Mouse (Mus musculus): ENCODE results near the gene Cgref1. TPM values are rescaled to one million over a fixed set of nuclear protein-coding genes. Genes with fewer than 3 reads are reported as not detected.

The Cgref1 gene
- polyA plus RNA-seq, 1 experiment from 2014 or later, result 4.9 TPM

- Histone ChIP-seq H3K4me1 (peaks cover 23% of the 10 kb centered on the region), H3K36me3 (peaks cover 31% of the 10 kb centered on the region), H3K27ac (replicated peaks) (peak within 1 kb of the TSS; percentile 90), H3K27me3 (ENCODE audit: low read depth, poor library complexity, severe bottlenecking) (peaks cover 23% of the 10 kb centered on the region), H3K4me3 (peak within 1 kb of the TSS; percentile 91), H3K9me3 (replicated peaks) (no peaks in the 10 kb centered on the region)
- under 1% methylated on average over 56 of the region's 56 CpGs for WGBS
- DNase-seq (ENCODE audit: low spot score), result peak; percentile 99
Measured at GRCm38 (mm10) chr5:30959966-30960501, 14.6 kb upstream of the Cgref1 start, which contains the start of gene Preb. Gene Preb (minus strand): TSS chr5:30960361.

DNA sequence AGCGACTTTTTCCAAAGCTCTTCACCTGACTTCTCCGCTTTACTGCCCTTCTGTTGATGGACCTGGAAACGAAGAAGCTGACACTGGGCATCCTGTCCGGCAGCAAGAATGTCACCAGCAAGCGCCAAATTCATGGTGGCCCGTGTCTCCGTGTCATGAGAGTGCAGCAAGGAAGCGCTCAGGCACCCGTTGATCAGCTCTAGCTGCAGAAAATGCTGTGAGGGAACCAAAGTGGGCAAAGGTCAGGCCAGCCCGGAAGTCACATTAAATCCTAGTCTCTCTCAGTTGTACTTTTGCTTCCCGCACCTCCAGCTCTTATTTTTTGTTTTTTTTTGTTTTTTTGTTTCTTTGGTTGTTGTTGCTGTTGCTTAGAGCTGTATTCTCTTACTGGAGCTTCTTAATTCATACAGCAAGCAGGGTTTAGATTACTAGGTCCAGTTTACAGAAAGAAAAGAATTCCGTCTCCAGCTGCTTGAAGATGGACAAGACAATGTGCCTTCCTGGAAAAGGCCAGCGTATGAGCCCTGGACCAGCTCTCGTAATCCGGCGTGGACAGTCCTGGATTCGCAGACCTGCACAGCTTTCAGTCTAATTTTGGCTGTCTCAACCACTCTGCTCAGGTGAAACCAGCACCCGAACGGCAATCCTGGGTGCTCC, 13.9 kb upstream of the Cgref1 start:
- H3K27ac ChIP-seq (replicated peaks), result peak overlapping the region; percentile 90
- 44% methylated on average over 19 of the region's 19 CpGs for WGBS
- peaks cover 23% of the 10 kb centered on the region for H3K4me1 ChIP-seq
- no peaks in the 10 kb centered on the region for H3K9me3 ChIP-seq (replicated peaks)
- H3K36me3 ChIP-seq, result peaks cover 38% of the 10 kb centered on the region
- H3K4me3 ChIP-seq, result peak overlapping the region; percentile 91
- no peak for DNase-seq (ENCODE audit: low spot score)
- peaks cover 22% of the 10 kb centered on the region for H3K27me3 ChIP-seq (ENCODE audit: low read depth, poor library complexity, severe bottlenecking)

DNA sequence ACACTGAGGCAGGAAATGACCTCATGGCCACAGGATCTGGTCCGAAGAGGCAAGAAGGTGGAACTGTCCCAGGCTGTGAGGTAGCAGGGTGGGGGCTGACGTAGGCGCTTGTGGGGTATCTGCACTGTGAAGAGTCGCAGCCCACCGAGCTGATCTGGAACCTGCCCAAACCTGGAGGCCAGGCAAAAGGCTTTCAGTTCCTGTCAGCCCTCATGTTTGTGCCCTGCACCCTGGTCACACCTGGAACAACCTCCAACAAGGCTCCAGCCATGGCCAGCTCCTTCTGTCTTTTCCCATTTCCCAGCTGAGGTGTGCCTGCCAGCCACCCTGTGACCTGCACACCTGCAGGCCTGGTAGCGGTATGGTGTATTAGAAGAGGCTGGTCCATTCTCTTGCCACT, 12.5 kb upstream of the Cgref1 start:
- H3K36me3 ChIP-seq, result peaks cover 52% of the 10 kb centered on the region
- 94% methylated on average over 6 of the region's 6 CpGs for WGBS

DNA sequence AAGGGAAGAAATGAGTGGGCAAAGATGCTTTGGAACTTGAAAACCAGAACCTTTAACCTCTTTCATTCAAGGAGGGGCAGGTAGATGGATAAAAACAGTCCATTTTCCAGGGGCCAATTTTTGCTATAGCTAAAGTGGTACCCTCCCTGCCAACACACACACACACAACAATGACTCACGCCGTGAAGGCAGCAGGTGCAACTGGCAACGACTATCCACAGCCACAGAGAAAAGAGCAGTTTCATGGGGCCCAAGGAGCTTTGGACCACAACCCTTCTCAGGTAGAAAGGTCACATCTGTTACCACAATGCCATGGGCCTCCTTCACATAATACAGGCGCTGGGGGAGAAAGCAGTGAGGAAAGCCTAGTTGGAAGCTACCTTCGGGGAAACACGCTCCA, 10.4 kb upstream of the Cgref1 start:
- peaks cover 66% of the 10 kb centered on the region for H3K36me3 ChIP-seq
- DNase-seq (ENCODE audit: low spot score), result no peak
- WGBS, result 95% methylated on average over 6 of the region's 6 CpGs
- no peak overlapping the region for H3K27ac ChIP-seq (replicated peaks)
- no peaks in the 10 kb centered on the region for H3K27me3 ChIP-seq (ENCODE audit: low read depth, poor library complexity, severe bottlenecking)
- peaks cover 26% of the 10 kb centered on the region for H3K4me1 ChIP-seq
- H3K9me3 ChIP-seq (replicated peaks), result no peaks in the 10 kb centered on the region
- no peak overlapping the region for H3K4me3 ChIP-seq

More for the DNA sequence above, 12.5 kb upstream of the Cgref1 start:
- Histone ChIP-seq H3K4me3 (peak overlapping the region; percentile 91; the same call in 1 of the 2 replicates), H3K9me3 (replicated peaks) (no peaks in the 10 kb centered on the region), H3K4me1 (peaks cover 23% of the 10 kb centered on the region), H3K27me3 (ENCODE audit: low read depth, poor library complexity, severe bottlenecking) (peaks cover 14% of the 10 kb centered on the region), H3K27ac (replicated peaks) (no peak overlapping the region)
- DNase-seq (ENCODE audit: low spot score), result no peak

- WGBS, result 96% methylated on average over 9 of the region's 9 CpGs
- no peaks in the 10 kb centered on the region for H3K9me3 ChIP-seq (replicated peaks)
- peaks cover 66% of the 10 kb centered on the region for H3K36me3 ChIP-seq
- H3K27ac ChIP-seq (replicated peaks), result no peak overlapping the region
- DNase-seq (ENCODE audit: low spot score), result no peak
- no peaks in the 10 kb centered on the region for H3K27me3 ChIP-seq (ENCODE audit: low read depth, poor library complexity, severe bottlenecking)
- peaks cover 37% of the 10 kb centered on the region for H3K4me1 ChIP-seq
- H3K4me3 ChIP-seq, result no peak overlapping the region
Measured at GRCm38 (mm10) chr5:30954556-30954955, 9.2 kb upstream of the Cgref1 start.

GRCm38 (mm10) chr5:30954065-30954464, 8.7 kb upstream of the Cgref1 start:
- no peak for DNase-seq (ENCODE audit: low spot score)
- Histone ChIP-seq H3K27ac (replicated peaks) (no peak overlapping the region), H3K4me1 (peaks cover 37% of the 10 kb centered on the region), H3K9me3 (replicated peaks) (no peaks in the 10 kb centered on the region), H3K27me3 (ENCODE audit: low read depth, poor library complexity, severe bottlenecking) (peaks cover 1% of the 10 kb centered on the region), H3K4me3 (no peak overlapping the region; the same call in 1 of the 2 replicates), H3K36me3 (peaks cover 66% of the 10 kb centered on the region)
- 96% methylated on average over 6 of the region's 6 CpGs for WGBS

GRCm38 (mm10) chr5:30952551-30952950, 7.2 kb upstream of the Cgref1 start:
- Histone ChIP-seq H3K36me3 (peaks cover 52% of the 10 kb centered on the region), H3K27ac (replicated peaks) (no peak overlapping the region), H3K4me3 (no peak overlapping the region), H3K4me1 (peaks cover 26% of the 10 kb centered on the region), H3K9me3 (replicated peaks) (no peaks in the 10 kb centered on the region), H3K27me3 (ENCODE audit: low read depth, poor library complexity, severe bottlenecking) (peaks cover 16% of the 10 kb centered on the region)
- WGBS, result 86% methylated on average over 5 of the region's 5 CpGs
- no peak for DNase-seq (ENCODE audit: low spot score)

GRCm38 (mm10) chr5:30951706-30952105, 6.3 kb upstream of the Cgref1 start:
- H3K9me3 ChIP-seq (replicated peaks), result no peaks in the 10 kb centered on the region
- peaks cover 24% of the 10 kb centered on the region for H3K27me3 ChIP-seq (ENCODE audit: low read depth, poor library complexity, severe bottlenecking)
- WGBS, result 89% methylated on average over 6 of the region's 6 CpGs
- no peak for DNase-seq (ENCODE audit: low spot score)
- H3K27ac ChIP-seq (replicated peaks), result no peak overlapping the region
- H3K36me3 ChIP-seq, result peaks cover 47% of the 10 kb centered on the region
- H3K4me1 ChIP-seq, result peaks cover 23% of the 10 kb centered on the region
- no peak overlapping the region for H3K4me3 ChIP-seq

- Histone ChIP-seq H3K36me3 (peaks cover 44% of the 10 kb centered on the region), H3K27ac (replicated peaks) (no peak overlapping the region), H3K4me1 (peaks cover 23% of the 10 kb centered on the region), H3K9me3 (replicated peaks) (no peaks in the 10 kb centered on the region), H3K4me3 (0 out of 2 replicates have a peak overlapping the region, but pooled peaks have one; percentile 59), H3K27me3 (ENCODE audit: low read depth, poor library complexity, severe bottlenecking) (peaks cover 31% of the 10 kb centered on the region)
- WGBS, result 94% methylated on average over 2 of the region's 2 CpGs
- DNase-seq (ENCODE audit: low spot score), result no peak
Measured at GRCm38 (mm10) chr5:30950922-30951321, 5.5 kb upstream of the Cgref1 start.

DNA sequence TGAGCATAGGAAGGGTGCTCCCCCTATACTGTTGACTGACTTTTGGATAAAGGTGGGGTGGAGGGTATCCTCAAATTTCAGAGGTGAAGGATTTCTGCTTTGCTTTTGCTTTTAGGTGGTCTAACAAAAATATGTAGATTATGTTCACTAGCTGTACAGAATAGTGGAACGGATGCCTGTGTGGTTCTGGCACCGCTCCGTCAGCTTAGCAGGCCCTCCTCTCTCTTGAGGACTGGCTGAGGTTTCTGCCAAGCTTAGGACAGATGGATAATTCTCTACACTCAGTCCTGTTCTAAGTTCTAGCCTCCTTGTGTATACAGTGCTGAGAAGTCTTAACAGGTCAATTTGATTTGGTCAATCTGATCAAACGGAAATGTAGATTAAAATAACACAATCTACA, 5.1 kb upstream of the Cgref1 start:
- 72% methylated on average over 4 of the region's 4 CpGs for WGBS
- peaks cover 25% of the 10 kb centered on the region for H3K4me1 ChIP-seq
- H3K9me3 ChIP-seq (replicated peaks), result no peaks in the 10 kb centered on the region
- H3K36me3 ChIP-seq, result peaks cover 40% of the 10 kb centered on the region
- H3K27me3 ChIP-seq (ENCODE audit: low read depth, poor library complexity, severe bottlenecking), result peaks cover 36% of the 10 kb centered on the region
- peak overlapping the region; percentile 59 for H3K4me3 ChIP-seq
- no peak for DNase-seq (ENCODE audit: low spot score)
- H3K27ac ChIP-seq (replicated peaks), result no peak overlapping the region

GRCm38 (mm10) chr5:30949654-30950326, 4.4 kb upstream of the Cgref1 start:
- no peaks in the 10 kb centered on the region for H3K9me3 ChIP-seq (replicated peaks)
- peak overlapping the region; percentile 59 for H3K4me3 ChIP-seq
- peaks cover 33% of the 10 kb centered on the region for H3K36me3 ChIP-seq
- H3K27ac ChIP-seq (replicated peaks), result peak overlapping the region; percentile 81
- peaks cover 43% of the 10 kb centered on the region for H3K27me3 ChIP-seq (ENCODE audit: low read depth, poor library complexity, severe bottlenecking)
- WGBS, result under 1% methylated on average over 31 of the region's 31 CpGs
- H3K4me1 ChIP-seq, result peaks cover 32% of the 10 kb centered on the region
- peak; percentile 94 for DNase-seq (ENCODE audit: low spot score)

DNA sequence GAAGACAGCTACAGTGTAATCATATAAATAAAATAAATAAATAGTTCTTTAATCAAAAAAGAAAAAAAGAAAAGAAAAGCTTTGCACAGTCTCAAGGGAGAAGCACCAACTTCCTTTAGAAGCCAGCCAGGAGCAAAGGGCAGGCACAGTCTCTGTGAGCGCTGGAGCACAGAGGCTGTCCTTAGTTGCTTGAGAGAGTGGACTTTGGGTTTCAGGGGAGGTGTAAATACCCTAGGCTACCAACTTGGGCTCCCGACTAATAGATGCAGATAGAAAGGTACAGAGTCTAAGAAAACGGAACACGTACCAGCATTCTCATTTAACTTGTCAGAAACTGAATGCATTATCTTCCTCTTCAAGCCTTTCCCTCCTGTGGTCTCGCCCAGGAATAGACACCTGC, 3.2 kb upstream of the Cgref1 start:
- H3K27ac ChIP-seq (replicated peaks), result no peak overlapping the region
- H3K9me3 ChIP-seq (replicated peaks), result no peaks in the 10 kb centered on the region
- peaks cover 36% of the 10 kb centered on the region for H3K4me1 ChIP-seq
- no peak for DNase-seq (ENCODE audit: low spot score)
- H3K4me3 ChIP-seq, result no peak overlapping the region
- H3K36me3 ChIP-seq, result peaks cover 21% of the 10 kb centered on the region
- H3K27me3 ChIP-seq (ENCODE audit: low read depth, poor library complexity, severe bottlenecking), result peaks cover 51% of the 10 kb centered on the region
- 74% methylated on average over 5 of the region's 5 CpGs for WGBS

DNA sequence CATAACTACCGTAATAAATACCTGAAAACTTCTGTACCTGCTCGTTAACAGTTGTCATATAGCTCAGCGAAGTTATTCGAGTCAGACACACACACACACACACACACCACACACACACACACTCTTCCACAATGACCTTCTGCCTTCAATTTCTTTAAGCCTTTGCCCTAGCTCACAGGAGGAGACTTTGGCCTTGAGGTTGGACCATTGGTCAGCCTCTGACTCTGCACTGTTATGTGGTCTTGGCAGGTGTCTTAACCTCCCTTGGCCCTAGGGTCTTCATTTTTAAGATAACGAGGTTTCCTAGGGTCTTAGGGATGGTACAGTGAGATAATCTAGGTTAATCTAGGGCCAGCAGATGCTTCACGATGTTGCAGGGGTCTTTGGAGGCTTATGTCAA, 1.0 kb downstream of the Cgref1 start:
- Histone ChIP-seq H3K27ac (replicated peaks) (no peak overlapping the region), H3K4me3 (0 out of 2 replicates have a peak overlapping the region, but pooled peaks have one; percentile 64), H3K36me3 (no peaks in the 10 kb centered on the region), H3K27me3 (ENCODE audit: low read depth, poor library complexity, severe bottlenecking) (peaks cover 51% of the 10 kb centered on the region), H3K9me3 (replicated peaks) (no peaks in the 10 kb centered on the region), H3K4me1 (peaks cover 20% of the 10 kb centered on the region)
- no peak for DNase-seq (ENCODE audit: low spot score)
- 90% methylated on average over 6 of the region's 6 CpGs for WGBS
